Mouse (Mus musculus) hindbrain, embryonic 16.5 days (tissue): ENCODE data around the gene Saysd1. TPM values are rescaled to one million over a fixed set of nuclear protein-coding genes. Genes with fewer than 3 reads are reported as not detected.

ENCODE experiments used
- ATAC-seq: fragments of 200-750 bp; cut with Nextera tagmentation; 2 replicates; pipeline ENCODE4 v1.8.0; 2017; ENCODE audit warnings: moderate TSS enrichment, moderate library complexity
- H3K27ac ChIP-seq: fragments of 300-500 bp; sonication (generic); 2 replicates; pipeline ENCODE4 v1.5.1; 2014; ENCODE audit warnings: low read depth, mild to moderate bottlenecking, control low read depth, low read length, moderate library complexity
- H3K27me3 ChIP-seq: fragments of 300-500 bp; sonication (generic); replicated peaks from 2 replicates; pipeline ENCODE4 v1.6.1; 2014; ENCODE audit warnings: low read length; ENCODE audit not compliant: control insufficient read depth, insufficient read depth
- H3K36me3 ChIP-seq: fragments of 300-500 bp; sonication (generic); 2 replicates; pipeline ENCODE4 v1.6.1; 2014; ENCODE audit warnings: mild to moderate bottlenecking, low read length, moderate library complexity, mixed read lengths; ENCODE audit not compliant: control insufficient read depth, insufficient read depth
- H3K4me1 ChIP-seq: fragments of 300-500 bp; sonication (generic); 2 replicates; pipeline ENCODE4 v1.6.1; 2014; ENCODE audit warnings: low read depth, low read length; ENCODE audit not compliant: control insufficient read depth, insufficient read depth
- H3K4me2 ChIP-seq: fragments of 300-500 bp; sonication (generic); 2 replicates; pipeline ENCODE4 v1.6.1; 2014; ENCODE audit warnings: mild to moderate bottlenecking, low read length, control low read depth, moderate library complexity
- H3K4me3 ChIP-seq: fragments of 300-500 bp; sonication (generic); 2 replicates; pipeline ENCODE4 v1.5.1; 2014; ENCODE audit warnings: mild to moderate bottlenecking, low read length, control low read depth, moderate library complexity
- H3K9ac ChIP-seq: fragments of 300-500 bp; sonication (generic); 2 replicates; pipeline ENCODE4 v1.6.1; 2014; ENCODE audit warnings: low read depth, mild to moderate bottlenecking, control low read depth, low read length, moderate library complexity
- H3K9me3 ChIP-seq: fragments of 300-500 bp; sonication (generic); 2 replicates; pipeline ENCODE4 v1.6.1; 2014; ENCODE audit warnings: mild to moderate bottlenecking, low read length, moderate library complexity; ENCODE audit not compliant: control insufficient read depth
- WGBS: fragments of 180-500 bp; shearing (Covaris S2); extraction: QIAGEN DNeasy Blood & Tissue Kit; methylation state at CpG from one replicate; pipeline ENCODE4 v1.1.7; 2014; 5-methylcytosine and 5-hydroxymethylcytosine counted together
- polyA plus RNA-seq: library from polyadenylated mRNA; unstranded; fragments of >200 nt; fragmentation: Nextera tagmentation; extraction: Ambion mirVana; gene quantifications from 2 replicates; pipeline ENCODE4 v1.2.1, GENCODE M21; 2015

Gene Saysd1
- polyA plus RNA-seq, result 12.1 and 12.6 TPM in 2 replicates

DNA sequence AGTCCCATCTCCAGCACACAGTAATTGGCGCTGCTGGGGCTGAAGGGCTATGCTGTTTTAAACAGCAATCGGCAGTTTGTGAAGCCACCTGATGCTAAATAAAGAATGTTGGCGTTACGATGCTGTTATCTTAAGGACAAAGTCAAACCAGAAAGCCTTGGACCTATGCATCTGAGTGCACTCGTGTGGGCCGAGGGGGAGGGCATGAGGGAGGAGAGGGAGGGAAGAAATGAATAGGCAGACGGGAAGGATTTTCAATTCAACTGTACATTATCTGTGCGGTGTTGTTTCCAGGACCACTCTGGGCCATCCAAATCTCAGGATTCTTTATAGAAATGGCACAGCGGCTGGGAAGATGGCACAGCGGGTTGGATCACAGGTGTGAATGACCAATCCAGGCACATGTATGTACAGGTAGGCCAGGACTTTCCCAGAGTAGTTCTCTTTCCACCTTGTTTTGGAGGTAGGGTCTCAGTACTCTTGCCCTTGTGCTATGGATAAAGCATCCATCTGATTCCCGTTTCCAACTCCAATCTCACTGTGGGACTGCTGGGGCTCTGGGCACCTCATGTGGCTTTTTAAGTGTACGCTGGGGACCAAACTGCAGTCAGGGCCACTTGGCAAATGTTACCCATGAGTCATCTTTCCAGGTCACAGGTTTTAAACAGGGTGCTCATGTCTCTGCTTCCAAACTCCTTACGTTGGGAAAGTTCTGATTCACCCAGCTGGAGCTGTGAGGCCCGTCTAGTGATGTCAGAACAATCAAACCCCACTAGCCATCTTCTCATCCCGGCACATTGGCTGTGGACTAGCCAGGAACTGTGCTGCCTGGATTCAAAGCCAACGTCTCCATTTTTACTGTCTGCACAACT is at the start of gene Saysd1:
Saysd1 (minus strand) TSS at position 51 of the 872 bp plus-strand sequence.
- Histone ChIP-seq H3K4me1 (no peaks in the 10 kb centered on the region), H3K27me3 (no peaks in the 10 kb centered on the region), H3K27ac (no peak within 1 kb of the TSS), H3K9me3 (no peaks in the 10 kb centered on the region), H3K9ac (no peak within 1 kb of the TSS), H3K4me2 (no peak within 1 kb of the TSS), H3K36me3 (no peaks in the 10 kb centered on the region), H3K4me3 (no peak within 1 kb of the TSS)
- WGBS, result 88% methylated on average over 16 of the region's 16 CpGs
- no peak for ATAC-seq

GRCm38 (mm10) chr14:20185426-20185825 is 47.1 kb upstream of the Saysd1 start:
- Histone ChIP-seq H3K27me3 (no peaks in the 10 kb centered on the region; the same call in 1 of the 2 replicates), H3K4me2 (no peak overlapping the region), H3K9ac (no peak overlapping the region), H3K36me3 (no peaks in the 10 kb centered on the region), H3K9me3 (no peaks in the 10 kb centered on the region), H3K4me1 (peaks cover 8% of the 10 kb centered on the region), H3K27ac (no peak overlapping the region), H3K4me3 (no peak overlapping the region)
- ATAC-seq, result no peak
- WGBS, result 89% methylated on average over 9 of the region's 9 CpGs

- no peaks in the 10 kb centered on the region for H3K36me3 ChIP-seq
- H3K9ac ChIP-seq, result no peak overlapping the region
- H3K27ac ChIP-seq, result no peak overlapping the region
- ATAC-seq, result no peak
- 32% methylated on average over 5 of the region's 5 CpGs for WGBS
- H3K4me2 ChIP-seq, result no peak overlapping the region
- H3K4me1 ChIP-seq, result peaks cover 11% of the 10 kb centered on the region
- peaks cover 2% of the 10 kb centered on the region; the same call in 1 of the 2 replicates for H3K27me3 ChIP-seq
- no peak overlapping the region for H3K4me3 ChIP-seq
- H3K9me3 ChIP-seq, result no peaks in the 10 kb centered on the region
Observed at GRCm38 (mm10) chr14:20183701-20184100, 45.4 kb upstream of the Saysd1 start.

DNA sequence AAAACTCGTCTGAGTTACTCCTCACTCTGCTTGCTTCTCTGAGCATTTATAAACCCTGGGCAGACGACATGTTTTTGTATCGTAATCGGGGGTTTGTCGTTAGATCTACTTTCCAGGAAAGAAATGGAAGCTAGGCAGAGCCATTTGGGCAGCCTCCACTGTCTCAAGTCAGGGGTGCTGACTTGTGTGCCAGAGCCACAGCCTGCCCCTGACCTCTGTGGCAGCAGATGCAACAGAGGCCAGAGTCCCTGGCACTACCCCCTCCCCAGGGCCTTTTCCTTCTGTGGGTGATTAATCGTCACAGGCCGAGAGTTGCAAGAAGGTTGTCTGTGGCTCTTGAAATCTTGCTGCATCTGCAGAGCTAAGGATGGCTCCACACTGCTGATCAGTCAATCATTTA is 44.3 kb upstream of the Saysd1 start:
- Histone ChIP-seq H3K9me3 (no peaks in the 10 kb centered on the region), H3K4me3 (no peak overlapping the region), H3K4me1 (peaks cover 11% of the 10 kb centered on the region), H3K9ac (no peak overlapping the region), H3K27ac (no peak overlapping the region), H3K36me3 (no peaks in the 10 kb centered on the region), H3K27me3 (peaks cover 2% of the 10 kb centered on the region; the same call in 1 of the 2 replicates), H3K4me2 (no peak overlapping the region)
- WGBS, result 79% methylated on average over 7 of the region's 7 CpGs
- no peak for ATAC-seq

DNA sequence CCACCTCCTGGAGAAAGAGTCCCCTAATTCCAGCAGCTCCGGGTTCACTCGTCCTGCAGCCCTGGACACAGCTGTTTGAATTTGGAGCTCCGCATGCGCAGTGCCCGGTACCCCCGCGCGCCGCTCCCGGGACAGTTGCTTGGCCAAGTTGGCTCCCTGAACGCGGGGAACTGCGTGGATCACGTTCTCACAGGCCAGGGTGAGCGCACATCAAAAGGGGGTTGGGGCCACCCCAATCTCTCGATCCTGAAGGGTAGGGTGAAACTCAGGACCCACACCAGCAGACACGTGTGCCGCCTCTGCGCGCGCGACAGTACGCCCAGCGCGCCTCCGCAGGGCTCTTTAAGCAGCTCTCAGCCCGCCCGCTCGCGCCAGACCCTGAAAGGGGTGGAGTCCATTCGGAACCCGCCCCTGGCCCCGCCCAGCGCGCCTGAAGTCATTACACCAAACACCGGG is 43.2 kb upstream of the Saysd1 start, which contains the start of gene Kcnk5:
Kcnk5 (minus strand) TSS at position 344 of the 456 bp plus-strand sequence.
- H3K27ac ChIP-seq, result no peak within 1 kb of the TSS
- ATAC-seq, result peak; percentile 97
- H3K4me2 ChIP-seq, result peak within 1 kb of the TSS; percentile 84
- no peaks in the 10 kb centered on the region for H3K36me3 ChIP-seq
- H3K4me1 ChIP-seq, result peaks cover 11% of the 10 kb centered on the region
- no peaks in the 10 kb centered on the region for H3K9me3 ChIP-seq
- peak within 1 kb of the TSS; percentile 70 for H3K4me3 ChIP-seq
- peak within 1 kb of the TSS; percentile 67 for H3K9ac ChIP-seq
- 0% methylated on average over 33 of the region's 36 CpGs for WGBS
- peaks cover 2% of the 10 kb centered on the region; the same call in 1 of the 2 replicates for H3K27me3 ChIP-seq

GRCm38 (mm10) chr14:20180751-20181162 is 42.4 kb upstream of the Saysd1 start:
- Histone ChIP-seq H3K27me3 (peaks cover 2% of the 10 kb centered on the region; the same call in 1 of the 2 replicates), H3K9me3 (no peaks in the 10 kb centered on the region), H3K4me1 (peaks cover 11% of the 10 kb centered on the region), H3K27ac (no peak overlapping the region), H3K4me2 (peak overlapping the region; percentile 84), H3K36me3 (no peaks in the 10 kb centered on the region), H3K9ac (peak overlapping the region; percentile 27), H3K4me3 (peak overlapping the region; percentile 70)
- WGBS, result under 1% methylated on average over 24 of the region's 24 CpGs
- ATAC-seq, result no peak

- H3K4me2 ChIP-seq, result peak overlapping the region; percentile 84
- no peak for ATAC-seq
- 10% methylated on average over 6 of the region's 6 CpGs for WGBS
- peak overlapping the region; percentile 70 for H3K4me3 ChIP-seq
- peak overlapping the region; percentile 27; the same call in 1 of the 2 replicates for H3K9ac ChIP-seq
- no peak overlapping the region for H3K27ac ChIP-seq
- peaks cover 11% of the 10 kb centered on the region for H3K4me1 ChIP-seq
- peaks cover 2% of the 10 kb centered on the region; the same call in 1 of the 2 replicates for H3K27me3 ChIP-seq
- no peaks in the 10 kb centered on the region for H3K36me3 ChIP-seq
- no peaks in the 10 kb centered on the region for H3K9me3 ChIP-seq
Observed at GRCm38 (mm10) chr14:20180304-20180703, 42.0 kb upstream of the Saysd1 start.

DNA sequence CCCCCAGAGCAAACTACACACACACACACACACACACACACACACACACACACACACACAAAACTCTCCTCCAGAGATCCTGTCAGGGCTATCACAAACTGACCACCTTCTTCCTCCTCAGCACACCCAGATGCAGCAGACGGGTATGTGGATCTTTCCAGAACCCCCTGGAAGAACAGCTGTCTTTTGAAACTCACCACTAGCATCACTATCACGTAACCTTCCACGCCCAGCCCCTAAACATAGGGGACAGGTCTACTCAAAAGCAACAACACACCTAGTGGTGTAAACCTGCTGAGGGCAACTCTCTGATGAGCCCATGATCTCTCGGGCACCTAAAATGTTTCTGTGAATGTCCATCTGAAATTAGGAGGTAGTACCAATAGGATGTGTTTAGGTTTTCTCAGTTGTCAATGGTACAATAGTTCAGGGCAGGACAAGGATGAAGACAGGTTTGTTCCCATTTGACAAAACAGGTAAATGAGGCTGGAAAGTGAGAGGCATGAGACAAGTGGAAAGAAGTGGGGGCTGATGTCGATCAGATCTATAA is 41.5 kb upstream of the Saysd1 start:
- H3K4me3 ChIP-seq, result no peak overlapping the region
- H3K9ac ChIP-seq, result no peak overlapping the region
- H3K27ac ChIP-seq, result no peak overlapping the region
- ATAC-seq, result no peak
- H3K36me3 ChIP-seq, result no peaks in the 10 kb centered on the region
- 77% methylated on average over 5 of the region's 5 CpGs for WGBS
- H3K4me2 ChIP-seq, result peak overlapping the region; percentile 84; the same call in 1 of the 2 replicates
- H3K9me3 ChIP-seq, result no peaks in the 10 kb centered on the region
- peaks cover 11% of the 10 kb centered on the region for H3K4me1 ChIP-seq
- H3K27me3 ChIP-seq, result peaks cover 2% of the 10 kb centered on the region; the same call in 1 of the 2 replicates

DNA sequence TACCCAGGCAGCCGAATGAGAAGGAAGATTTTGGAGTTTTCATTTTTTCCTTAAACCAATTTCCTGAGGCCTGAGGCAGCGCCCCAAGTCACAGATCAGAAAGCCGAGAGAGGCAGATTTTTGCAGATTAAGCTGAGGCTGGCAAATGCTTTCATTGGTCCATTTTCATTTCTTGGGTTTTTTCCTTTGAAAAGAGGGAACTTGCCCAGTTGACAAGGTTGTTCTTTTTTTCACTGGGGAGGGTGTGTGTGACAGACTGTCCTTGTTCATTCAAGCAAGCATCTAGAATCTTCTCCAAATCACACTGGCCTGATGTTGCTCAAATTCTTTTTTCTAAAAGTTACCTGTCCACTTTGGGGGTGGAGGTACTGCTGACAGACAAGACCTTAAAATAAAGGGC is 40.7 kb upstream of the Saysd1 start:
- no peak for ATAC-seq
- Histone ChIP-seq H3K27ac (no peak overlapping the region), H3K4me2 (no peak overlapping the region), H3K9ac (no peak overlapping the region), H3K36me3 (no peaks in the 10 kb centered on the region), H3K27me3 (peaks cover 2% of the 10 kb centered on the region; the same call in 1 of the 2 replicates), H3K9me3 (no peaks in the 10 kb centered on the region), H3K4me1 (peaks cover 11% of the 10 kb centered on the region), H3K4me3 (no peak overlapping the region)
- 33% methylated on average over 3 of the region's 3 CpGs for WGBS
